Mouse (Mus musculus) layer of hippocampus, adult 11-12 months (tissue): ENCODE measurements at regions not wholly inside any gene's neighbourhood (a gene's known extent, or its start where the extent isn't known, plus 50 kb on each side); places are given as distances from the start of the nearest gene placed in this dataset.
"Not testable (repeated sequence)": the region's sequence is repeated elsewhere in the genome, so short reads cannot be mapped to it uniquely, and the experiment has no call there.

Experiments used
- DNase-seq: peaks from one replicate; pipeline ENCODE4 v3.0.0; 2022; ENCODE audit warnings: low spot score

DNA sequence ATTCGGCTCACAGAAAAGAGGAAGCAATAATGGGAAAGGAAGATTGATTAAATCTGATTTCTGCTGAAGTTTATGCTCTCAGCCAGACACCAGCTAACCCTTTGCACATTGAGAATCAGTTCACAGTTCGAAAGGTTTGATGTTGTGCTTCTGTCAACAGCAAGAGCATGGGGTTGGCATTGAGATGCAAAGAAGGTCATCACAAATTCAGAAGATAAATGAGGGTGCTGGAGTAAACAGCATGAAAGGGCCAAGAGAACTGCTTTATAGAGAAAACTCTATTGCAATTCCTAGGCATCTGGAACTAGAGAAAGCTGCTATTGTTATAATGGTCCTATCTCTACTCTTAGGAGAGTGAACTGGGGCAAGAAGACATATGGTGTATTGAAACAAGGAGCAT lies 250.8 kb downstream of the Rab38 start:
- no peak for DNase-seq

DNA sequence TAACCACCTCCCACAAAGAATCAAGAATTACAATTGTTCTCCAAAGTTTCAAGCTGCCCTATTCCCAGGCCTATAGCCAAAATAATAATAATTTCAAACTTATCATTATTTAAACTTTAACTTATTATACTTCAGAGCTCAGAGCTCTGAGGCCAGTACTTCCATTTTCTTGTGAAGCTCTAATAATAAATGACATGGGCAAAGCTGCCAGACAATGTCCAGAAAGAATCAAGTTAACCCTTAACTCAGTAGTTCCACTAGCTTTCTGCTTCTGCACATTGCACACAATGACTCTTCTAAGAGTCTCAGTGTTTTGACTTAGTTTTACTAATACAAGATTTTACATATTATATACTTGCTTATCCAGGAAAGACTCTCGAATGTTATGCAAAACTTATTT lies 291.0 kb downstream of the Rab38 start:
- DNase-seq: not testable (repeated sequence)

DNA sequence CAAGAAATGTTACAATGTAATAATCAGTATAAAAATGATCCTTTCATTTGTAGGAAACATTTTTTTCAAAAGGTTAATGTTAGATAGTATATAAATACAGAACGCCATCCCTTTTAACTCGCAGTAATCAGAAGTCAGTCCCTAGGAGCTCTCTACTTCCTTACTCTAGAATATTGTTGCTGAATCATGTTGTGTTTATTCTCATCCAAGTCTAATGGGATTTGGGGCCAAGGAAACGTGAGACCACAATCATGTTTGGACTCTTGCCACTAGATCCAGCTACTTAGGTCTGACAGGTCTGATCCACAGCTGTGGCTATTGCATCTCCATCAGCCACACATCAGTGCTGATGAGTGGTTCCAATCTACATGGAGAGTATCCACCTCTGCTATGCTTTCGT lies 304.4 kb downstream of the Rab38 start:
- DNase-seq: no peak

DNA sequence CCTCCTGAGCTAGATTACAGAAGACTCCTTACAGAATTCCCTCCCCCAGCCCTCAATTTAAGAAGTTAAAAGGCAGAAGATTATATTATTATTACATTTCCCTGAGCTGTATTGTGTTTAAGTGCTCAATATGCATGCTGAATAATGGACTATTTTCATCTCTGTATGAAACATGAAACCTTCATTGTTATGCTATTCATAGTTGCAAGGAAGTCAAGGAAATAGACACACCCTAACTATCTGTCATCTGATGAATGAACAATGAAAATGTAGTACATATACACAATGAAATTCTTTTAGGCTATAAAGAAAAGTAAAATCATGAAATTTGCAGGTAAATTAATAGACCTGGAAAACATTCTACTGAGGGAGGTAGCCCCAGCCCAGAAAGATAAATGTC lies 305.7 kb downstream of the Rab38 start:
- no peak for DNase-seq

DNA sequence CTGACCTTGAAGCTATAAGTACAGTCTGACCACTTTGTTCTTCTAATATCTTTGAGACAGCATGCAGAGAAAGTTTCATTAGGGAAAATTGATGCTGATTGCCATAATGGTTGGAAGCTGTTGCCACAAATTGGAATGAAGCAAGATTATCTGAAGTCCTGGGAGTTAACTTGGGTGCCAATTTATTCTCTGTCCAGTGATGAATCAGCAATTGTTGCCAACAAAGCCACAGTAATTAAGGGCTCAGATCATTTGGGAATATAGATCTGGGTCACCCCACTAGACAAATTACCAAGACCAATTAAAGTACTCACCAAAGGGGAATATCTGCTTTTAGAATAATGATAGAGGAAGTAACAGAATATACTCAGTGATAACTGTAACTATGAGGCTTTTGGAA lies 347.3 kb downstream of the Rab38 start:
- DNase-seq: no peak

DNA sequence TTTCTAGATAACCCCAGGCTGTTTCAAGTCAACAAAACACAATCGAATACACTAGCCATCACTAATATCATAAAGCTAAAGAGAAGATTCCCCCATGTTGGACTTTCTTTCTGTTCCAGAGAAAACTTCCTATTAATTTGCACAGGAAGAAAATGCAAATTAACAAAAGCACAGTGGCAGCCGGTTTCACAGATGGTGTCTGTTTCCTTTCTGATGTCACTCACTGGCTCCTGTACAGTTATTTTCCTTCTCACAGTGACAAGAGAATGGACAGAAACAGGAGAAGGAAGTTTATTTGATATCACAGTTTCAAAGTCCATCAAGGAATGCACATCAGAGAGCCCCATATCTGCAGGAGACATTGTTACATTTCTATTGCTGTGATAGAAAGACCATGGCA lies 352.8 kb downstream of the Rab38 start:
- peak; percentile 36 for DNase-seq

DNA sequence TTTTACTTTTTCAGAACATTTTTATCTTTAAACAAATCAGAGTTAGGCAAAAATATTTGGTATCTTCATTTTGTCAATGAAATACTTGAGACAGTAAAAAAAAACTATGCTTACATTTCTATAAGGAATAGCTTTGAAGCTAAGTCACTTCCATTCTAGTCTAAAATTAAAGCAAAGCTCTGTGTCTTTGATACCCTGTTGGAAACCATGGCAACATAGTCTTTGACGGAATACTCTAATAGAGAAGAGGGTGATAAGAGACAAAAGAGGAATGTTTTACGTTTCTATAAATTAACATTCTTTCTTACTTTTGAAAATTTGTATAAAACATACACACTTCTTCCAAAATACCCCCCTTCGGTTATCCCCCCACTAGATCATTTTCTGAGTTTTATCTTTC lies 378.1 kb downstream of the Rab38 start:
- no peak for DNase-seq

DNA sequence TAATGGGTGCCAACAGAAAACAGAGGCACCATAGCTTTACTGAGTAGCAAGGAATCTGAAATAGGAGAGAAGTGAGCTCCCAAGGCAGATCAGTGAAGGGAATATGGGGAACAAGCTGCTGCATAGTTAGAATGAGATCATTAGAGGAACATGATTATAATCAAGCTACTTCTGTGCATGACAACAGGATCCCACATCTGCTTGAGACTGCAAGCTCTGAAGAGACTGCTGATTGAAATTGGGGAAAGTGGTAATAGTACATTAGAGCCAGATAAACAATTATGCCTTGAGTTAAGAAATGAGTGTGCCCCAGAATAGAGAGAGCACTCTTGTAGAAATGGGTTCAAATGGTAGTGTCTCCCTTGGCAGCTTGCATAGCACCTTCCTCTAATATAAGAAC lies 380.1 kb downstream of the Rab38 start:
- DNase-seq: no peak

DNA sequence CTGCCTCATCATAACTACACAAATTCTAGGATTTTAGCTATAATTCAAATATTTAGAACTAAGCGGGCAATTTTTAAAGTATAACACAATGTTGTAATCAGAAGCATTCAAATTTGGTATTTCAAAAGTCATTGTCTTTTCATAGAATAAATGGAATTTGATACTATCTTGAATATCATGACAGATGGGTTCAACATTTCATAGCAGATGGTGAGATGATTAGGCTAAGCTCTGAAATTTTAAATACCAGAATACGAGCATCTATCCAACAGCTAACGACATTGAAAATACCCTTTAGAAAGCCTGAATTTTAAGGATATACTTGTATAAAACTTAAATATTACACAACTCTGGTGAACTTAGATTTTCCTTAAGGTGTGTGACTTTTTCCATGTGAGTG lies 390.1 kb downstream of the Rab38 start:
- DNase-seq: no peak

DNA sequence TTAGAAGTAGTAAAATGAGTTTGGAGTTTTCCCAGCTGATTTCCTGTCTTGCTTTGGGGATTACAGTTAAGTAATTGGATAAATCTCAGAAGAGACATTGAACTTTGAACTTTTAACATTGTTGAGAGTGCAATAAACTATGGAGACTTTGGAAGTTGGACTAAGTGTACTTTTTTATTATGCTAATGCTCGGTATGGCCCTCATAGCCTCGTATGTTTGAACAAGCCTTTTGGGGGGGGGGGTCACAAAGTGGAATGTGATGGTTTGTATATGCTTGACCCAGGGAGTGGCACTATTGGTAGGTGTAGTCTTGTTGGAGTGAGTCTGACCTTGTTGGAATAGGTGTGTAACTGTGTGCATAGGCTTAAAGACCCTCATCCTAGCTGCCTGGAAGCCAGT lies 396.4 kb downstream of the Rab38 start:
- no peak for DNase-seq

DNA sequence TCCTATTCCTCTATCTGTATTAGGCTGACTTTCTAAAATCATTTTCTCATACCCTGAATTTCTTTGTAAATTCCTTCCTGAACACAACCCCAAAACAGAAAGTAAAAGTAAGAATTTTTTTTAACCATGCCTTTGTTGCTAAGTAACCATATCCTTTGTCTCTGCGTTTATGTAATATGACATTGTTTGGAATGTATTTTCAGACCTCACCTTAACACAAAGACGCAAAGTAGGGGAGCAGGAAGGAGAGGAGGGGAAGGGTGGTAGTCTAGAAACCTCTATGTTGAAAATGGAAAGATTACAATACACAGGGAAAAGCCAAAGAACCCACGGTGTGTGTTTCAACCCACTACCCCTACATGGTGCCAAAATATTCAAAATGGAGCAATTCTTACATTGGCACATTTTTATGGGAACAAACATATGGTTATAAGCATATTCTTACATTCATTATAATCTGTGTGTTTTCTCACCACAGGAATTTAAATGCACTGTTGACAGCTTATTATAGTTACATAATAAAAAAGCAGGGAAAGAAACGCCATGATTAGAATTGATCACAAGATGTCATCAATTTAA lies 418.0 kb downstream of the Rab38 start:
- DNase-seq: no peak
